Mouse (Mus musculus): Measurements from ENCODE around the gene Dbndd2. TPM values are rescaled to one million over a fixed set of nuclear protein-coding genes. Genes with fewer than 3 reads are reported as not detected.

The Dbndd2 gene
- polyA plus RNA-seq, 1 experiment from 2014 or later, result 2.2 TPM

DNA sequence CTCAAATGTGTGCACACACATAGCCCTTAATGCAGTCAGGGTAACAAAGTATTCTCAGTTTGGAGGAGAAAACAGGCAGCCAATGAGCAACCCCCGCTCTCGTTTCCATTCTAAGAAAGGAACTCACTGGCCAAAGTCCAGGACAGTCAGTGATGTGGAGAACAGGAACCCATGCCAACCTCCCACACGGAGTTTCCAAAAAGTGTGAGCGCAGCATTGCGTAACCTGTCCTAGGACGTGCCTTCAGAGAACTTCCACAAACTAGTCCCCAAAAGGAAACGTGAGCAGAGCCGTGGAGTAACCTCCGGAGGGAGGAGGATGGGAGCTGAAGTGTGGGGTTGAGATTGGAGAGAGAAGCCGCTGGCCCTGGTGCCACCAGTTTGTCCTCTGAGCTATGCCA is 31.1 kb upstream of the Dbndd2 start:
- Histone ChIP-seq H3K4me1 (replicated peaks) (peaks cover 22% of the 10 kb centered on the region; the same call in 1 of the 2 replicates), H3K36me3 (replicated peaks) (no peaks in the 10 kb centered on the region), H3K4me3 (replicated peaks) (no peak overlapping the region), H3K9me3 (replicated peaks) (no peaks in the 10 kb centered on the region), H3K9ac (no peak overlapping the region), H3K27me3 (peaks cover 4% of the 10 kb centered on the region; the same call in 1 of the 2 replicates), H3K4me2 (no peak overlapping the region), H3K27ac (replicated peaks) (peak overlapping the region; percentile 49)
- WGBS (ENCODE audit: insufficient replicate concordance), result 39% methylated on average over 10 of the region's 10 CpGs
- no peak; the same call in 1 of the 2 replicates for ATAC-seq (ENCODE audit: insufficient read depth)

GRCm38 (mm10) chr2:164455421-164456190 is 30.3 kb upstream of the Dbndd2 start:
- Histone ChIP-seq H3K4me1 (replicated peaks) (peaks cover 22% of the 10 kb centered on the region; the same call in 1 of the 2 replicates), H3K36me3 (replicated peaks) (no peaks in the 10 kb centered on the region), H3K9ac (no peak overlapping the region), H3K9me3 (replicated peaks) (no peaks in the 10 kb centered on the region), H3K4me3 (replicated peaks) (no peak overlapping the region), H3K27ac (replicated peaks) (peak overlapping the region; percentile 35), H3K4me2 (no peak overlapping the region), H3K27me3 (peaks cover 4% of the 10 kb centered on the region; the same call in 1 of the 2 replicates)
- WGBS (ENCODE audit: insufficient replicate concordance), result 46% methylated on average over 6 of the region's 6 CpGs
- no peak for ATAC-seq (ENCODE audit: insufficient read depth)

- H3K9me3 ChIP-seq (replicated peaks), result no peaks in the 10 kb centered on the region
- peak overlapping the region; percentile 55; the same call in 1 of the 2 replicates for H3K27ac ChIP-seq (replicated peaks)
- no peak for ATAC-seq (ENCODE audit: insufficient read depth)
- no peak overlapping the region for H3K4me2 ChIP-seq
- no peak overlapping the region for H3K4me3 ChIP-seq (replicated peaks)
- 59% methylated on average over 1 of the region's 1 CpGs for WGBS (ENCODE audit: insufficient replicate concordance)
- no peaks in the 10 kb centered on the region for H3K36me3 ChIP-seq (replicated peaks)
- H3K27me3 ChIP-seq, result peaks cover 4% of the 10 kb centered on the region; the same call in 1 of the 2 replicates
- peaks cover 23% of the 10 kb centered on the region for H3K4me1 ChIP-seq (replicated peaks)
- H3K9ac ChIP-seq, result no peak overlapping the region
Measured at GRCm38 (mm10) chr2:164456413-164456812, 29.5 kb upstream of the Dbndd2 start.

GRCm38 (mm10) chr2:164456864-164457300 is 29.0 kb upstream of the Dbndd2 start, which contains the start of gene Sys1:
Gene Sys1 (plus strand): TSS chr2:164456964.
- peak within 1 kb of the TSS; percentile 23 for H3K4me2 ChIP-seq
- no peak within 1 kb of the TSS for H3K9ac ChIP-seq
- H3K4me1 ChIP-seq (replicated peaks), result peaks cover 28% of the 10 kb centered on the region
- 7% methylated on average over 7 of the region's 7 CpGs for WGBS (ENCODE audit: insufficient replicate concordance)
- peak within 1 kb of the TSS; percentile 71; the same call in 1 of the 2 replicates for H3K27ac ChIP-seq (replicated peaks)
- H3K36me3 ChIP-seq (replicated peaks), result no peaks in the 10 kb centered on the region
- no peaks in the 10 kb centered on the region for H3K9me3 ChIP-seq (replicated peaks)
- ATAC-seq (ENCODE audit: insufficient read depth), result no peak
- H3K27me3 ChIP-seq, result peaks cover 4% of the 10 kb centered on the region; the same call in 1 of the 2 replicates
- no peak within 1 kb of the TSS for H3K4me3 ChIP-seq (replicated peaks)

- peak overlapping the region; percentile 23 for H3K4me2 ChIP-seq
- no peaks in the 10 kb centered on the region; the same call in 1 of the 2 replicates for H3K36me3 ChIP-seq (replicated peaks)
- ATAC-seq (ENCODE audit: insufficient read depth), result no peak
- H3K27me3 ChIP-seq, result peaks cover 4% of the 10 kb centered on the region; the same call in 1 of the 2 replicates
- no peaks in the 10 kb centered on the region for H3K9me3 ChIP-seq (replicated peaks)
- no peak overlapping the region for H3K4me3 ChIP-seq (replicated peaks)
- peak overlapping the region; percentile 71 for H3K27ac ChIP-seq (replicated peaks)
- 46% methylated on average over 7 of the region's 7 CpGs for WGBS (ENCODE audit: insufficient replicate concordance)
- peaks cover 37% of the 10 kb centered on the region for H3K4me1 ChIP-seq (replicated peaks)
- no peak overlapping the region for H3K9ac ChIP-seq
Measured at GRCm38 (mm10) chr2:164457942-164458341, 28.0 kb upstream of the Dbndd2 start.

- peak overlapping the region; percentile 20; the same call in 1 of the 2 replicates for H3K4me2 ChIP-seq
- peaks cover 4% of the 10 kb centered on the region; the same call in 1 of the 2 replicates for H3K36me3 ChIP-seq (replicated peaks)
- H3K9ac ChIP-seq, result no peak overlapping the region
- peaks cover 4% of the 10 kb centered on the region; the same call in 1 of the 2 replicates for H3K27me3 ChIP-seq
- no peaks in the 10 kb centered on the region for H3K9me3 ChIP-seq (replicated peaks)
- ATAC-seq (ENCODE audit: insufficient read depth), result peak; percentile 11; the same call in 1 of the 2 replicates
- 45% methylated on average over 8 of the region's 8 CpGs for WGBS (ENCODE audit: insufficient replicate concordance)
- H3K4me1 ChIP-seq (replicated peaks), result peaks cover 40% of the 10 kb centered on the region
- no peak overlapping the region for H3K4me3 ChIP-seq (replicated peaks)
- H3K27ac ChIP-seq (replicated peaks), result peak overlapping the region; percentile 71
Measured at GRCm38 (mm10) chr2:164458535-164458934, 27.4 kb upstream of the Dbndd2 start.

- Histone ChIP-seq H3K4me2 (peak within 1 kb of the TSS; percentile 89), H3K27me3 (peaks cover 4% of the 10 kb centered on the region; the same call in 1 of the 2 replicates), H3K9me3 (replicated peaks) (no peaks in the 10 kb centered on the region), H3K9ac (peak within 1 kb of the TSS; percentile 80), H3K27ac (replicated peaks) (peak within 1 kb of the TSS; percentile 76), H3K36me3 (replicated peaks) (peaks cover 22% of the 10 kb centered on the region), H3K4me3 (replicated peaks) (peak within 1 kb of the TSS; percentile 89), H3K4me1 (replicated peaks) (peaks cover 29% of the 10 kb centered on the region)
- under 1% methylated on average over 79 of the region's 79 CpGs for WGBS (ENCODE audit: insufficient replicate concordance)
- ATAC-seq (ENCODE audit: insufficient read depth), result peak; percentile 95
Measured at GRCm38 (mm10) chr2:164460745-164461551, 25.0 kb upstream of the Dbndd2 start, which contains the start of gene Gm20458. Gene Gm20458 (plus strand): TSS chr2:164460967.

GRCm38 (mm10) chr2:164465161-164465560 is 20.7 kb upstream of the Dbndd2 start:
- no peak overlapping the region for H3K9ac ChIP-seq
- H3K4me1 ChIP-seq (replicated peaks), result peaks cover 22% of the 10 kb centered on the region
- ATAC-seq (ENCODE audit: insufficient read depth), result no peak
- H3K27ac ChIP-seq (replicated peaks), result no peak overlapping the region
- H3K4me2 ChIP-seq, result no peak overlapping the region
- H3K27me3 ChIP-seq, result no peaks in the 10 kb centered on the region
- H3K4me3 ChIP-seq (replicated peaks), result no peak overlapping the region
- H3K36me3 ChIP-seq (replicated peaks), result peaks cover 22% of the 10 kb centered on the region
- H3K9me3 ChIP-seq (replicated peaks), result no peaks in the 10 kb centered on the region

DNA sequence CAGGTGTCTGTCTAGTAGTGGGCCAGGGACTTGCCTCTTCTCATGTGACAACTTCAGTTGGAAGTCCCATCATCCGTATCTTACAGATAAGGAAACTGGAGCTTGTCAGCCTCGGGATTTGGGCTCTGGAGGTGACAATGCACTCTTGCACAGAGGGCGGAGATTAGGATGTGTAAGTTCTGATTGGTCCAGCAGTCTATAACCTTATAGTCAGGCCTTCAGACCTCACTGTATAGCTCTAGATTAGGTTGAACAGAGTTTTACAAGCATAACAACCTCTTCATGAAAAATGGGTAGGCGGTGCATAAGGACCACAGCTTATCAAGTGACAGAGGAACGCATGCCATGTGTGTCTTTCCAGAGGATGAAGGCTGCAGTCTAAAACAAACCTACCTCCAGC is 19.1 kb upstream of the Dbndd2 start:
- Histone ChIP-seq H3K27me3 (no peaks in the 10 kb centered on the region), H3K4me3 (replicated peaks) (no peak overlapping the region), H3K27ac (replicated peaks) (no peak overlapping the region), H3K36me3 (replicated peaks) (peaks cover 22% of the 10 kb centered on the region), H3K4me2 (no peak overlapping the region), H3K4me1 (replicated peaks) (peaks cover 17% of the 10 kb centered on the region), H3K9ac (no peak overlapping the region), H3K9me3 (replicated peaks) (no peaks in the 10 kb centered on the region)
- WGBS (ENCODE audit: insufficient replicate concordance), result 47% methylated on average over 5 of the region's 5 CpGs
- ATAC-seq (ENCODE audit: insufficient read depth), result peak; percentile 50; the same call in 1 of the 2 replicates

DNA sequence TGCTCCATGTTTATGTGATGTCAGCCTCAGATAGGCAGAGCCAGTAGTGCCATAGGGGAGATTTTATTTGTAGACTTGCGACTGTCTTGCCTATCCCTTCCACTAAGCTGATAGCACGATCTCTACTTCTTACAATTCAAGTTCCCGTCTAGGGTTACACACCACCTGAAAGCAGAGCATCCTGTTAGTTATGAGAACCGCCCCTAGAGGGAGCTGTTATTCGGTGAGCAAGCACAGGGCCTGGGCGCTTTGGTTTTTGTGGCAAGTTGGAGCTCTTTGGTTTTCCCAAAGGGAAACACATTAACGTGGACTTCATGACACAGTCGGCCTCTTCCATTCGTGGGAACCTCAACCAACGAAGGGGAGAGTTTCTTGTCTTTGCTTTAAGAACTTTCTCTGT is 15.7 kb upstream of the Dbndd2 start:
- Histone ChIP-seq H3K4me1 (replicated peaks) (peaks cover 5% of the 10 kb centered on the region), H3K36me3 (replicated peaks) (peaks cover 7% of the 10 kb centered on the region), H3K9me3 (replicated peaks) (no peaks in the 10 kb centered on the region), H3K9ac (no peak overlapping the region), H3K4me2 (no peak overlapping the region), H3K27me3 (no peaks in the 10 kb centered on the region), H3K4me3 (replicated peaks) (no peak overlapping the region), H3K27ac (replicated peaks) (no peak overlapping the region)
- 21% methylated on average over 10 of the region's 10 CpGs for WGBS (ENCODE audit: insufficient replicate concordance)
- ATAC-seq (ENCODE audit: insufficient read depth), result no peak

DNA sequence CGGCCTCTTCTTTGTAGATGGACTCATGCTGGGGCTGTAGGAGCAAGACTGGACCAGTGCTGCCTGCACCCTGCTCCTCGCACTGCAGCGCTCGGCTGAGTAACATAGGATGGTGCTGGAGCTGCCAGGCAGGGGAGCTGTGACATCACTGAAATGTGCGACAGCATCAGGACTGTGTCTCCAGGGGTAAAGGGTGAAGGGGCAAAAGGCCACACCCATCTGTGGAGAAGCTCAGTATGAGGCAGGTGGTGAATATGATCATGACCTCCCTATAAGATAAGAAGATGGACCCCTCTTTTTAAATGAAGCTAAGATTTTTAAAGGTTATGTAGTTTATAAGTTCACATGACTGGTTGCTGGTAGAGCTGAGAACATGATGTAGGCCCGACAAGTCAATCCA is 12.3 kb upstream of the Dbndd2 start, which contains the start of gene Trp53tg5:
Gene Trp53tg5, minus strand, starts transcription at position 101 of the 400 bp plus-strand sequence.
- no peak within 1 kb of the TSS for H3K27ac ChIP-seq (replicated peaks)
- H3K9ac ChIP-seq, result no peak within 1 kb of the TSS
- no peak within 1 kb of the TSS for H3K4me3 ChIP-seq (replicated peaks)
- no peak within 1 kb of the TSS for H3K4me2 ChIP-seq
- H3K9me3 ChIP-seq (replicated peaks), result no peaks in the 10 kb centered on the region
- H3K36me3 ChIP-seq (replicated peaks), result 0 out of 2 replicates have a peak, but pooled peaks cover 6% of the 10 kb centered on the region
- no peaks in the 10 kb centered on the region for H3K4me1 ChIP-seq (replicated peaks)
- WGBS (ENCODE audit: insufficient replicate concordance), result 69% methylated on average over 6 of the region's 6 CpGs
- no peaks in the 10 kb centered on the region for H3K27me3 ChIP-seq
- ATAC-seq (ENCODE audit: insufficient read depth), result no peak

Measured in liver, embryonic 15.5 days (tissue).